Mouse (Mus musculus): ENCODE results near the gene Kifap3.

DNA sequence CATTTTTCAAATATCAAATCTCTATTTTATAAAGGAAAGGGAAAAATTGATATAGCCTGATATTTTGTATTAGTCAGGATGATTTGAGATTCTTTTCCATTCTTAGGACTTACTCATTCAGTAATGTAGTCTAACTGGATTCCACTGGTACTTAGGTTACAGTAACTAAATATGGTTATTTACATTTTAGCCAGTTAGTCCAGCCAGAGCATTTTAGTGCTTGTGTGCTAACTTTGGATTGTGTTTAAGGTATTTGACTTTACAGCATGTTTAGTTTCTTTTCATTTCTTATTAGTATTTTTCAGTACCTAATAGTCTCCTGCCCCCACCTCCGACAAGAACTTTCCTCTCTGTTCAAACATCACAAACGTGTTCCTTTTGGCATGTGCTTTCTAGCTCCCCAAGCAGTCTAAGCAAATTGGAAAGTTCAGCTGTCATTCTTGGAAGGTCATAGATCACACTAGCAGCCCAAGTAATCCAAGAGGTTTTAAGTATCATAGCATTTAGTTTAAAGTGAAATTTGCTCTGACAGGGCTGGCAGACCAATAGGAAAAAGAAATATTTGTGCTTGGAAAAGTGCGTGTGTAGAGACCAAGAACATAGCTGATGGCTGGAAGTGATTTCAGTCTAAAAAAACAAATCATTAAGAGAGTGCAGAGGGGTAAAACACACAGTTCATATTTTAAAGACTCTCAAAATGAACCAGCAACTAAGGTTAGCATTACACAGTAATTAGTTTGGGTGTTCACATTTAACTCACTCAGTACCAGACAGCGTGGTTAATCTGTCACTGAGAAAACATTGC lies 127.8 kb downstream of the Kifap3 start:
- TF ChIP-seq CTCF (IDR thresholded peaks at IDR 0.05; ENCODE audit: low read depth) (no peak), EP300 (IDR thresholded peaks at IDR 0.05; ENCODE audit: low read depth) (no peak)

Measured in heart, postnatal 0 days (tissue).